Mouse (Mus musculus) CH12.LX (cell line): Measurements from ENCODE around the gene Brap. TPM values are rescaled to one million over a fixed set of nuclear protein-coding genes. Genes with fewer than 3 reads are reported as not detected.

Source experiments
- DNase-seq: peaks from one replicate; pipeline ENCODE4 v3.0.0-alpha.2; 2013; ENCODE audit errors: extremely low read depth
- H3K27ac ChIP-seq: 2 replicates; pipeline ENCODE4 v1.5.1; 2012; ENCODE audit warnings: low read depth, mild to moderate bottlenecking, control low read depth, moderate library complexity; ENCODE audit not compliant: insufficient read depth
- H3K27me3 ChIP-seq: replicated peaks from 2 replicates; pipeline ENCODE3; 2012; ENCODE audit warnings: inconsistent platforms
- H3K36me3 ChIP-seq, 2 experiments: replicated peaks in 1 of 2; 2 replicates each; pipeline versions ENCODE3 to v1.6.1; 2012; ENCODE audit warnings: inconsistent platforms in 1 of 2, low read length in 1 of 2, mild to moderate bottlenecking in 1 of 2, mixed read lengths in 1 of 2, moderate library complexity in 1 of 2; ENCODE audit not compliant: control insufficient read depth in 1 of 2, insufficient read depth in 1 of 2
- H3K4me1 ChIP-seq, 2 experiments: 2 replicates each; pipeline ENCODE4 v1.6.1; 2012; ENCODE audit warnings: inconsistent platforms in 1 of 2, moderate library complexity in 1 of 2; ENCODE audit not compliant: insufficient read depth in 2 of 2, control insufficient read depth in 1 of 2
- H3K4me2 ChIP-seq: 2 replicates; pipeline ENCODE4 v1.6.1; 2012; ENCODE audit warnings: low read depth, mild to moderate bottlenecking, control low read depth; ENCODE audit not compliant: poor library complexity, insufficient read depth, severe bottlenecking
- H3K4me3 ChIP-seq, 3 experiments: fragments of 150-350 bp in 1 of 3; sonication (generic) in 1 of 3; replicated peaks in 1 of 3; 2 replicates each; pipeline versions ENCODE3 to v1.5.1; 2011 to 2012; ENCODE audit warnings: low read depth in 2 of 3, low read length in 2 of 3, mild to moderate bottlenecking in 2 of 3, moderate library complexity in 2 of 3, control low read depth in 1 of 3, improper control_type of control experiment in 1 of 3, inconsistent platforms in 1 of 3, mixed read lengths in 1 of 3; ENCODE audit not compliant: poor library complexity in 1 of 3
- H3K79me2 ChIP-seq: replicated peaks from 2 replicates; pipeline ENCODE4 v1.6.1; 2012; ENCODE audit warnings: mild to moderate bottlenecking, moderate library complexity; ENCODE audit not compliant: control insufficient read depth, poor library complexity, insufficient read depth, severe bottlenecking; ENCODE audit errors: extremely low read depth
- H3K9ac ChIP-seq: 2 replicates; pipeline ENCODE4 v1.6.1; 2012; ENCODE audit warnings: low read depth, mild to moderate bottlenecking, control low read depth, moderate library complexity; ENCODE audit not compliant: insufficient read depth
- H3K9me3 ChIP-seq: replicated peaks from 2 replicates; pipeline ENCODE3; 2012; ENCODE audit warnings: low read length, inconsistent platforms, mixed read lengths
- E2F4 ChIP-seq: IDR thresholded peaks from 2 replicates; pipeline ENCODE4 v1.6.1; 2011; ENCODE audit warnings: low read depth, low read length, improper control_type of control experiment; ENCODE audit not compliant: insufficient replicate concordance
- ELF1 ChIP-seq: IDR thresholded peaks from 2 replicates; pipeline ENCODE4 v1.6.1; 2014; ENCODE audit warnings: low read depth, mild to moderate bottlenecking, inconsistent platforms, low read length, improper control_type of control experiment
- ETS1 ChIP-seq: conservative IDR thresholded peaks from 2 replicates; pipeline ENCODE4 v1.6.1; 2012; ENCODE audit warnings: low read depth, mild to moderate bottlenecking, inconsistent platforms, low read length, improper control_type of control experiment, moderate library complexity
- GABPA ChIP-seq: IDR thresholded peaks from 2 replicates; pipeline ENCODE4 v1.6.1; 2012; ENCODE audit warnings: low read depth, low read length, improper control_type of control experiment, inconsistent platforms; ENCODE audit not compliant: insufficient replicate concordance
- HCFC1 ChIP-seq: IDR thresholded peaks from 2 replicates; pipeline ENCODE4 v1.6.1; 2012; ENCODE audit warnings: low read depth, mild to moderate bottlenecking, inconsistent platforms, low read length, improper control_type of control experiment
- IRF4 ChIP-seq: IDR thresholded peaks from 2 replicates; pipeline ENCODE4 v1.6.1; 2014; ENCODE audit warnings: low read depth, mild to moderate bottlenecking, inconsistent platforms, low read length, improper control_type of control experiment
- JUN ChIP-seq: IDR thresholded peaks from 2 replicates; pipeline ENCODE4 v1.6.1; 2011; ENCODE audit warnings: low read depth, mild to moderate bottlenecking, low read length, improper control_type of control experiment, moderate library complexity; ENCODE audit not compliant: insufficient read depth
- JUND ChIP-seq: conservative IDR thresholded peaks from 2 replicates; pipeline ENCODE4 v1.6.1; 2011; ENCODE audit warnings: low read depth, low read length, improper control_type of control experiment
- KAT2A ChIP-seq: IDR thresholded peaks from 2 replicates; pipeline ENCODE4 v1.6.1; 2012; ENCODE audit warnings: low read length, improper control_type of control experiment, inconsistent platforms; ENCODE audit not compliant: insufficient replicate concordance
- MAFK ChIP-seq: IDR thresholded peaks from 2 replicates; pipeline ENCODE4 v1.6.1; 2011; ENCODE audit warnings: low read length, improper control_type of control experiment; ENCODE audit not compliant: insufficient replicate concordance
- MAX ChIP-seq: IDR thresholded peaks from 2 replicates; pipeline ENCODE4 v1.6.1; 2011; ENCODE audit warnings: low read length, improper control_type of control experiment
- MAZ ChIP-seq: IDR thresholded peaks from 2 replicates; pipeline ENCODE4 v1.6.1; 2012; ENCODE audit warnings: low read depth, mild to moderate bottlenecking, inconsistent platforms, low read length, improper control_type of control experiment, moderate library complexity
- NELFE ChIP-seq: IDR thresholded peaks from 2 replicates; pipeline ENCODE4 v1.6.1; 2011; ENCODE audit warnings: low read depth, low read length, improper control_type of control experiment
- PAX5 ChIP-seq: IDR thresholded peaks from 2 replicates; pipeline ENCODE4 v1.6.1; 2012; ENCODE audit warnings: low read length, inconsistent platforms, mixed read lengths
- POLR2AphosphoS2 ChIP-seq: IDR thresholded peaks from 2 replicates; pipeline ENCODE4 v1.6.1; 2011; ENCODE audit warnings: low read depth, low read length, improper control_type of control experiment
- RCOR1 ChIP-seq: conservative IDR thresholded peaks from 2 replicates; pipeline ENCODE4 v1.6.1; 2012; ENCODE audit warnings: low read depth, mild to moderate bottlenecking, inconsistent platforms, low read length, improper control_type of control experiment
- TBP ChIP-seq: conservative IDR thresholded peaks from 2 replicates; pipeline ENCODE4 v1.6.1; 2011; ENCODE audit warnings: low read depth, low read length, improper control_type of control experiment
- UBTF ChIP-seq: IDR thresholded peaks from 2 replicates; pipeline ENCODE4 v1.6.1; 2012; ENCODE audit warnings: low read depth, mild to moderate bottlenecking, inconsistent platforms, low read length, improper control_type of control experiment, moderate library complexity
- USF2 ChIP-seq: conservative IDR thresholded peaks from 2 replicates; pipeline ENCODE4 v1.6.1; 2011; ENCODE audit warnings: low read depth, low read length, improper control_type of control experiment
- ZC3H11A ChIP-seq: IDR thresholded peaks from 2 replicates; pipeline ENCODE4 v1.6.1; 2012; ENCODE audit warnings: low read depth, mild to moderate bottlenecking, inconsistent platforms, low read length, improper control_type of control experiment
- ZKSCAN1 ChIP-seq: IDR thresholded peaks from 2 replicates; pipeline ENCODE4 v1.6.1; 2012; ENCODE audit warnings: low read depth, inconsistent platforms, low read length, improper control_type of control experiment, borderline replicate concordance
- ZMIZ1 ChIP-seq: IDR thresholded peaks from 2 replicates; pipeline ENCODE4 v1.6.1; 2012; ENCODE audit warnings: low read depth, mild to moderate bottlenecking, inconsistent platforms, low read length, improper control_type of control experiment
- dilution Hi-C: fragments of 300-500 bp; cut with MboI; formaldehyde crosslinking; loops from 2 replicates; pipeline ENCODE4 v1.14.3; 2020; ENCODE audit warnings: low sequenced_read_pairs; ENCODE audit not compliant: extremely low pct_unique_long_range_greater_than_20kb, extremely low pct_ligation_motif_present
- in situ Hi-C: fragments of 300-500 bp; cut with MboI; formaldehyde crosslinking; loops from 3 replicates; pipeline ENCODE4 v1.14.3; 2019; ENCODE audit warnings: low sequenced_read_pairs, low pct_ligation_motif_present, low pct_unique_long_range_greater_than_20kb, mixed read lengths
- polyA plus RNA-seq: library from polyadenylated mRNA; unstranded; fragments of >175 nt; gene quantifications from 2 replicates; pipeline ENCODE4 v1.2.1, GENCODE M21; 2012; ENCODE audit warnings: low read depth; ENCODE audit not compliant: insufficient read length
- total RNA-seq, 2 experiments: library from RNA; depleted of rRNA; stranded (reverse); fragments of 300-350 nt in 1 of 2; fragments of >200 nt in 1 of 2; gene quantifications; 2 replicates each; pipeline ENCODE4 v1.2.3; 2012 to 2014

The Brap gene
- total and polyA plus RNA-seq, 3 experiments = 23.7 to 33.3 (median 29.8) TPM

DNA sequence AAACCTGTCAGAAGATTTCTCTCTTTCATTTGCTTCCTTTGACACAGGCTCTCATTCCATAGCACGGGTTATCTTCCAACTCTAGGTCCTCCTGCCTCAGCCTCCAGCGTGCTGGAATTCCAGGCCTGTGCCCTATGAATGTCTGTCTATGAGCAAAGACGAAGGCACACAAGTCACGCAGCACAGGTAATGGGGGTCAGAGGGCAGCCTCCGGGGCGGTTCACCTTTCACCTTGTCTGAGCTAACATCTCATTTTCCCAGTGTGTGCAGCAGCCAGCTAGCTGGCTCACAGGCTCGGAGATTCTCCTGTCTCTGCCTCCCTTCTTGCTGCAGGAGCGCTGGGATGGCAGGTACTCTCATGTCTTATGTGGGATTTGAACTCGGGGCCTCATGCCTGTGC is 20.8 kb upstream of the Brap start:
- Histone ChIP-seq H3K4me1 (no peaks in the 10 kb centered on the region; a peak in 1 of 4 replicates), H3K27ac (no peak overlapping the region), H3K27me3 (no peaks in the 10 kb centered on the region), H3K9me3 (no peaks in the 10 kb centered on the region), H3K79me2 (no peaks in the 10 kb centered on the region), H3K4me3 (no peak overlapping the region), H3K36me3 (peaks cover 0 to 18% of the 10 kb centered on the region in 2 experiments), H3K4me2 (no peak overlapping the region), H3K9ac (no peak overlapping the region)
- dilution Hi-C loops = no loop called here
- in situ Hi-C loops = no loop called here
- TF ChIP-seq POLR2AphosphoS2 = no peak
- DNase-seq = no peak

DNA sequence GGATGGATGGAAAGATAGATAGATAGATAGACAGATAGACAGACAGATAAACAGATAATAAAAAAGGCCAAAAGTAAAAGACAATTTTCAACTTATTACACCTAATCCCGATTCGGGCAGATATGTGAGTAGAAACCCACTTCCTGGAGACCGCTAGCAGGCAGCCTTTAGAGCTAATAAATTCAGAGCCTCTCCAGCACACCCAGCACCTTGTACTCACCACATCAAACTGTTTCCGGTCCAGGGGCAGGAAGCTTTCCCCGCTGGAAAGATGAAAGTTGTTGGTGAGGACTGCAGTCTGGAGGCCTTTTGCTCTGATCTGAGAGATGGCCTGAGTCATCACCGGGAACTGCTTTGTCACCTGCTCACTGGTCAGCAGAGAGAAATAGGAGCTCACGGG is 11.2 kb upstream of the Brap start:
- dilution Hi-C loops (no loop called here), in situ Hi-C loops (no loop called here)
- Histone ChIP-seq H3K4me3 (no peak overlapping the region), H3K9me3 (no peaks in the 10 kb centered on the region), H3K36me3 (peaks cover 0 to 42% of the 10 kb centered on the region in 2 experiments), H3K4me1 (peaks cover 0 to 7% of the 10 kb centered on the region in 2 experiments; a peak in 1 of 4 replicates), H3K79me2 (no peaks in the 10 kb centered on the region), H3K27ac (no peak overlapping the region), H3K9ac (no peak overlapping the region), H3K4me2 (no peak overlapping the region), H3K27me3 (no peaks in the 10 kb centered on the region)
- TF ChIP-seq KAT2A (no peak), MAX (no peak), PAX5 (no peak), ETS1 (no peak), POLR2AphosphoS2 (no peak), ZKSCAN1 (no peak)
- no peak for DNase-seq

DNA sequence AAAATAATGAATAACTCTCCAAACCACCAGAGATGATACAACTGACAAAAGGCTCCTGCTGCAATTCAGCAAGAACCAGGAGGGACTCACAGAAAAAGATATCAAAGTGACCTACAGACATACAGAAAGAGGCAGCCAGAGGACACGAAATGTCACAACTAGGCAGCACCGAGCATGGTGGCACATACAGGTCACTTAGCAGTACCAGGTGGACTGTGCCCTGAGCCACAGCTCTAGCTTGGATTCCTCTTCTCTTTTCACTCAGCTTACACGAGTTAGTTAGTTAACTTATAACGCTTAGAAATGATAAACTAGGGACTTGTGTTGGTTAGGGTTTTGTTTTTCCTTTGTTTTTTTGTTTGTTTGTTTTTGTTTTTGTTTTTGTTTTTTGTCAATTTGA is 5.8 kb upstream of the Brap start:
- in situ Hi-C loops (no loop called here), dilution Hi-C loops (no loop called here)
- Histone ChIP-seq H3K9ac (no peak overlapping the region), H3K36me3 (peaks cover 0 to 12% of the 10 kb centered on the region in 2 experiments), H3K27ac (no peak overlapping the region), H3K79me2 (no peaks in the 10 kb centered on the region), H3K4me1 (peaks cover 2 to 28% of the 10 kb centered on the region in 2 experiments; a peak in 3 of 4 replicates), H3K9me3 (no peaks in the 10 kb centered on the region), H3K4me2 (no peak overlapping the region), H3K4me3 (no peak overlapping the region), H3K27me3 (no peaks in the 10 kb centered on the region)
- TF ChIP-seq USF2 (no peak), NELFE (no peak), MAFK (no peak), JUND (no peak), IRF4 (no peak), UBTF (no peak), JUN (no peak), MAZ (no peak), ZMIZ1 (no peak), RCOR1 (no peak), MAX (no peak), ETS1 (no peak), HCFC1 (no peak), E2F4 (no peak), GABPA (no peak), ELF1 (no peak), TBP (no peak), ZC3H11A (no peak), PAX5 (no peak)
- no peak for DNase-seq
